Mouse (Mus musculus) bone marrow, adult 2 months (tissue): ENCODE measurements around the gene Slc2a9.

Source experiments
- CTCF ChIP-seq: fragments of 200-500 bp; IDR thresholded peaks from 2 replicates; pipeline ENCODE4 v1.5.1; 2011; ENCODE audit warnings: low read length, control low read depth; ENCODE audit not compliant: control insufficient read depth, insufficient read depth
- POLR2A ChIP-seq: fragments of 200-500 bp; IDR thresholded peaks from 2 replicates; pipeline ENCODE4 v1.6.1; 2011; ENCODE audit warnings: low read depth, mild to moderate bottlenecking, control low read depth, low read length, borderline replicate concordance; ENCODE audit not compliant: control insufficient read depth

GRCm38 (mm10) chr5:38496491-38497057 is 6.4 kb downstream of the Slc2a9 start:
- TF ChIP-seq CTCF (no peak), POLR2A (no peak)
